Mouse (Mus musculus): ENCODE measurements around the gene Foxp1.

The Foxp1 gene

DNA sequence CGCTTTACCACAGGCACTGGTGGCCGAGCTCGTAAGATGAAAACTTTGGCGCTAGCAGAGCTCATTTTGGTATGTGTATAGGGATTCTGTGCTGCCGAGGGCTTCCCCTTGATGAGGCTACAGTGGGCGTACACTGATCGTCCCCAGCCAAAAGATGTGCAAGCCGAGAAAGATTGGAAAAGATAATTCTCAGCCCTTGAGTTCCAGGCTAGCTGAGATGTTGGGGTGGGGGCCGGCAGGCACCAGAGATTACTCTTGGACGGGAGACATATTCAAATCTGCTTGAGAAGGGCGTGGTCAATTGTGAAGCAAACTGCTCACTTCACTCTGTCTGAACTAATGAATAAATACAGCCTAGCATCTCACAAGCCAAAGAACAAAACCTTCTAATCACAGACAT, 319.3 kb downstream of the Foxp1 start:
- no peak for DNase-seq

- DNase-seq, result no peak
These were observed 319.7 kb downstream of the Foxp1 start for GRCm38 (mm10) chr6:99202781-99203180.

- no peak for DNase-seq
These were observed 321.2 kb downstream of the Foxp1 start for GRCm38 (mm10) chr6:99201271-99201705.

- no peak for DNase-seq
These were observed 321.9 kb downstream of the Foxp1 start for GRCm38 (mm10) chr6:99200656-99201055.

GRCm38 (mm10) chr6:99199277-99199676, 323.2 kb downstream of the Foxp1 start:
- no peak for DNase-seq

- no peak for DNase-seq
These were observed 328.8 kb downstream of the Foxp1 start for GRCm38 (mm10) chr6:99193697-99194096.

GRCm38 (mm10) chr6:99191636-99192137, 330.8 kb downstream of the Foxp1 start:
- peak; percentile 19 for DNase-seq

GRCm38 (mm10) chr6:99191041-99191635, 331.4 kb downstream of the Foxp1 start:
- DNase-seq, result no peak

- DNase-seq, result no peak
These were observed 332.6 kb downstream of the Foxp1 start for GRCm38 (mm10) chr6:99189967-99190366.

GRCm38 (mm10) chr6:99188366-99189216, 333.9 kb downstream of the Foxp1 start:
- DNase-seq, result no peak

DNA sequence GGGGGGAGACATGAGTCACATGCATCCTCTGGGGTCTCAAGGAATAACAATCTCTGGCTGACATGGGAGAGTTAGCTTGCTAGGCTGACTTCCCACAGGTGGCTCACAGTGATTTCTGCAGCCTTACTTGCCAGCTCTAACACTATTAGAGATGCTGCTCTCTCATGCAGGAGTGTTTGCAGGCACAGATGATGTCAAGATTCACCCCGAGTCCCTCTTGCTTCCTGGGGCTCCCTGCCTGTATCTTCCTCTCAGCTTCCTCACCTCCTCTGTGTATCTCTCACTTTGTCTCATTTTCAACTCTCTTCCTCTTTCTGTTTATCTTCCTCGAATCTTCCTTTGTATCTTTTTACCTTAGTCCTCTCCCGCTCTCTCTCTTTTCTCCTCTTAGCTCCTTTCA, 334.6 kb downstream of the Foxp1 start:
- no peak for DNase-seq

DNA sequence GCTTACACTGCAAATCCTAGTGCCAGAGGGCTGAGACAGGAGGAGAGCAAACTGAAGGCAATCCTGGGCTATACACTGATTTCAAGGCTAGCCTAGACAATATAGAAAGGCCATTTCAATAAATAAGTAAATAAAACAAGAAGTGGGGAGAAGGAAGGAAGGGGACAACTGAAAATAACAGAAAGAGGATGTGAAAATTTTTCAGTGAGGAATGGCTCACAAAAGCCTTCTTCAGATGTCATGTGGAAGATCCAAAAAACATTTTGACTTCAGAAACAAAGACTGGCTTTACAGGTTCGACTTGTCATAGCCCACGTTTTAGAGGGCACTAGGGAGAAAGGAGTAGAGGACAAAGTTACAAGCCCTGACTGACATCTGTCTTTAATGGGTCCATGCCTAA, 335.1 kb downstream of the Foxp1 start:
- no peak for DNase-seq

DNA sequence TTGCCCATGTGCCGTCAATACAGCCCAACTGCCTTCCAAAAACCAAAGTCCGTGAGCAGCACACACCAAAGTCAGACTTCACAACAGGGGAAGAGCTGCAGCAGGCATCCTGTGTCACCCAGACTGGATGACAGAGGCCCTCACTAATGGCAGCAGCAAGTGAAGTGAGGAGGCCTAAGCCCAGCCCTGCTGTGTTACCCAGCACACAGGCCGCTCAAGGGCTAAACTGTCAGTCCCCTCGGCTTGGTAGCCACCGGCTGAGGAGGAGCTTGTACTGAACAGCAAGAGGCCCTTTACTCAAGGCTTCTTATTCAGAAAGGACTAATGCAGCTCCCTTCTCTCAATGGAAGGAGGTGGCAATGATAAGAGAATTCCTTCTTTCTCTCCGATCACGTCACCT, 336.0 kb downstream of the Foxp1 start:
- no peak for DNase-seq

GRCm38 (mm10) chr6:99185797-99186196, 336.7 kb downstream of the Foxp1 start:
- no peak for DNase-seq

- DNase-seq, result no peak
These were observed 338.5 kb downstream of the Foxp1 start for GRCm38 (mm10) chr6:99184051-99184450.

DNA sequence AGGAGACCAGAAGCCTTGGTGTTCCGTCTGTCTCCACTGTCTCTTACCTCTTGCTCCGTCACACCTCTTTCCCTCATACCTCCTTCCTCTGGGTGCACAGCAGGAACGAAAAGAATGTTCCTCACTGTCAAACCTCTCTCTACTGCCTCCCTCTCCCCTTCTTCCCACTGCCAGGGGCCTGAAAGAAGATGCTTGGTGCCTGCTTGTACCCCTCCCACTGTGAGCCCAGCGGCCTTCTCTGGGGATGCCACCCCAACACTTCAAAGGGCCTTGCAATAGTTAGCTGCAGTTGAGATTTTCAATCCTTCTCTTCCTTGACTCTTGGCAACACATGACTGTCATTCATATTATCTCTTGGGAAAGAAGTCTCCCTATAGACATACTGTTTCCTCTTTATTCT, 339.7 kb downstream of the Foxp1 start:
- no peak for DNase-seq

- no peak for DNase-seq
These were observed 346.3 kb downstream of the Foxp1 start for GRCm38 (mm10) chr6:99176216-99176615.

- no peak for DNase-seq
These were observed 347.1 kb downstream of the Foxp1 start for GRCm38 (mm10) chr6:99175377-99175776.

- DNase-seq, result no peak
These were observed 348.7 kb downstream of the Foxp1 start for GRCm38 (mm10) chr6:99173902-99174210.

GRCm38 (mm10) chr6:99173066-99173901, 349.2 kb downstream of the Foxp1 start:
- no peak for DNase-seq

DNA sequence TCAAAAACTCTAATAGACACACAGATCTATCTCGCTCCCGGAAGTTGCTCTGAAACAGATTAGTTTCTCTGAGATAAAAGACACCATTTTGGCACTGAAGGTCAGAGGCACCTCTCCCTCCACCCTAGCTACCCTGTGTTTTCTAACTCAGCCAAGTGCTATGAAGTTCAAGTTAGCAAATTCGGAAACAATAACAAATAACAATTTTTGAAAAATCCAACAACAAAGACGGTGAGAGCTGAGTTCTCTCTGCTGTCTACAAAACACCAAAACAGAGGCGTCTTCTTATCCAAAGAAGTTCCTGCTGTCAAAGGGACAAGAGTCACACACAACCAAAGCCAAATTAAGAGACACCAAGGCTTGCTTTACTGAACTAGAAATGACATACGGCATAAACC, 349.9 kb downstream of the Foxp1 start:
- no peak for DNase-seq

DNA sequence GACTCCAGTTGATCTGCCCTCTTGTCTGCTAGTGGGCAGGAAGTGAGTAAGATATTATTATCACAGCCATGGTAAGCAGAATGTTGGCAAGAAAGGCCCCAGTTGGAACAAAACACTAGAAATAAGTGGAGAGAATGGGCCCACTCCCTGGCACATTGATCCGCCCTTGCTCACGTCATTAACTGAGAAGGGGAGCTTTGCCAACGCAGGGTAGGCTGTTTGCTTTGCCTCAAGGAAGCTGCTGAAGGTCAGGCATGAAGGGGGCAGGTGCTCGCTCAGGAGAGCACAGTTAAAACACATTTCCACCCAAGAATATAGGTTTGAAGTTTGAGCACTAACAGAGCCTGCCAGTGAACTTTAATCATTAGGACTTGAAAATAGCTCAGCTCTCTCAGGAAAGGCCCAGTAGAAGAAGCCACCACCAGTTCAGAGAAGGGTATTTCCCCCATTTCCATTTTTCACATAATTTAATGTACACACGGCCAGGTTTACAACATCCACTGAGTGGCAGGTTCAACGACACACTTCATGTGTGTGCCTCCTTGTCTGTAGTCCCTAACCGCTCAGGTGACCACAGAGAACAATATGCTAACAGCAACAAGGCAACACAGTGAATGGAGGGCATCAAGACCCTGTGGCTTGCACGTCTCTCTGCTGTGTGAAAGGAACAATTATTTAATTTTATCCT, 350.5 kb downstream of the Foxp1 start:
- no peak for DNase-seq

- no peak for DNase-seq
These were observed 351.2 kb downstream of the Foxp1 start for GRCm38 (mm10) chr6:99171281-99171825.
